Mouse (Mus musculus) frontal cortex, postnatal 14 days (tissue): ENCODE measurements around the gene Zfp316.
A peak's percentile ranks its signal among the peaks of the same experiment; 100 is the strongest.

Experiments
- DNase-seq, 2 experiments: peaks; one replicate each; pipeline ENCODE4 v3.0.0; 2022; ENCODE audit warnings: low spot score in 2 of 2

Gene Zfp316

DNA sequence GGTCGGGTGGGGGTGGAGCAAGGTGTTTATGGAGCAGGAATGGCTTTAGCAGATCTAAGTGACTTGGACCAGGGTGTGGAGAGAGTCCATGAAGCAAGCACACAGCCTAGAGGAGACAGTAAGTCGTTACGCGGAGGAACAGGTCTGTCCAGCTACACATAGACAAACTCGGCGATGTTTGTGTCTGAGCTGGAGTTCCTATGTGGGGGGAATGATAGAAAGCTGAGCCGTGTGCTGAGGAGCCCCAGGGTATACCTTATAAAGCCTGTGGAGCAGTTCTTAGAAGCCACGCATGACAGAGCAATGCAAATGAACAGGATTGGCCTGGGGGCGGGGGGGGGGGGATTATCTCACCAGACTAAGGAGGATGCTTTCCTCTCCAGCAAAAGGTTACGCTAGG is 9.4 kb upstream of the Zfp316 start:
- no peak for DNase-seq

DNA sequence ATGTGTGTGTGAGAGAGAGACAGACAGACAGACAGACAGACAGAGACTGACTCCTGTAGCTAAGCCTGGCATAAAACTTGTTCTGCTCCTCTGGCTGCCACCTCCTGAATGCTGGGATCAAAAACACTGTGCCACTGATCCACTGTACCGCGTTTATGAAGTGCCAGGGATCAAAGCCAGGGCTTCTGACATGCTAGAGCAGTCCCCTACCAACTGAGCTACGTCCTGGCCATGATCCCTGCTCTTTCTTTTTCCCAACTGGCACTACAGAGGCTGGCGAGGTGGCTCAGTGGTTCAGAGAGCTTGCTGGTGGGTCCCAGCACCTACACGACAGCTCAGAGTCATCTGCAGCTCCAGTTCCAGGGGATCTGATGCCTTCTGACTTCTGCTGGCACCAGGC is 5.9 kb upstream of the Zfp316 start:
- DNase-seq = no peak

- DNase-seq = no peak
Observed at GRCm38 (mm10) chr5:143272540-143273330, 2.9 kb upstream of the Zfp316 start.

GRCm38 (mm10) chr5:143272108-143272507 is 2.3 kb upstream of the Zfp316 start:
- DNase-seq = no peak

- DNase-seq = no peak
Observed at GRCm38 (mm10) chr5:143271642-143272041, 1.8 kb upstream of the Zfp316 start.

DNA sequence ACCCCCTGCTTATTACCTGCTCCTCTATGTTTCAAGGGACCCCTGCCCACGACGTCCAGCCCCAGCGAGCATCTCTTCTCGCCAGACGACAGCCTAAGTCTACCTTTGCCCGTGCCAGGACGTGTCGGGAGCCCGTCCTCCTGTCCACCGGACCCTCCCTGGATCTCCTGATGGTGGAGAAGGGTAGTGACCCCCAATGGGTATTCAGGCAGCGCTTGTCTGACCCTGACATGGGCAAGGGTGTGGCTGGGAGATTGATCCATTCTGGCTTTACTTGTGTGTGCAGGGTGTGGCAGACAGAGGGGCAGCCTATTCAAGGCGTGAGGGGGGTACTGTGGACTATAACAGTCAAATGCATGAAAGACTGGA is 313 bp upstream of the Zfp316 start:
- DNase-seq = no peak

- DNase-seq = no peak
Observed at GRCm38 (mm10) chr5:143268985-143269362, 848 bp downstream of the Zfp316 start.

GRCm38 (mm10) chr5:143266794-143267193 is 3.0 kb downstream of the Zfp316 start:
- DNase-seq = no peak

- DNase-seq = no peak
Observed at GRCm38 (mm10) chr5:143265409-143265808, 4.4 kb downstream of the Zfp316 start.

DNA sequence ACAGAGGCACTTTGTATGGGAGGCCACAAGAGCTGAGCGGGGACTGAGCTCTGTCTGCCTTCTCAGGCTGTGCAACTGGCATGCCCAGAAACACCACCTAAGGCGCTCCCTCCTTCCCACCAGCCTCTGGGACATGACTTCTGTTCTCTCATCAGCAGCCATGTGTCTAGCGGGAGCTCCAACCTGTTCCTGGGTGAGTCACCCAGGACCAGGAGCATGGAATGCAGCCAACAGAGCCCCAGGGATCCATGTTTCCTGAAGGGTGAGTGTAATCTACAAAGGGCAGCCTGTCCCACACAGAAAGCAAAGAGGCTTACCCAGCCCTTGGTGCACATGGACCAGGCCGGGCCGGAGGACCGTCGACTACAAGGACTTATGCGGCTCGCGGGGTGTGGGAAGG is 5.1 kb downstream of the Zfp316 start:
- DNase-seq = no peak

DNA sequence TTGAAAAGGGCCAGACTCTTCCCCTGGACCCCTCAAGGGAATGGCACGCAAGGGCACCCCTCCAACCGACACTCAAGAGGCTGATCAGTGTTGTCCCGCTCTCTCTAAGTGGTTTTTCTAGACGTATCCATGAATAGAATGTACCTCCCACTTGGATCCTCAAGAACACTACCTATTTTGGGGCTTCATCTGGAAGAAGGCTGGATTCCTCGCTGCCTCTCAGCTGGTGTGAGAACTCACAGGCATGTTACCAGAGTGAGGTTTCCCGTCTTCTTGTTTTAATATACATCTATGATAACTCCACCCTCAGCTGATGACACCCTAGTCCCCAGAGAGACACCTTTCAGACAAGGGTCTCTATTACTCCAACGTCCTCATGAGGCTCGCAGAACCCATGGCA is 8.2 kb downstream of the Zfp316 start:
- no peak for DNase-seq

- no peak for DNase-seq
Observed at GRCm38 (mm10) chr5:143255802-143256201, 14.0 kb downstream of the Zfp316 start.

GRCm38 (mm10) chr5:143255131-143255519 is 14.7 kb downstream of the Zfp316 start:
- no peak for DNase-seq

- DNase-seq = no peak
Observed at GRCm38 (mm10) chr5:143254487-143255130, 15.2 kb downstream of the Zfp316 start.

DNA sequence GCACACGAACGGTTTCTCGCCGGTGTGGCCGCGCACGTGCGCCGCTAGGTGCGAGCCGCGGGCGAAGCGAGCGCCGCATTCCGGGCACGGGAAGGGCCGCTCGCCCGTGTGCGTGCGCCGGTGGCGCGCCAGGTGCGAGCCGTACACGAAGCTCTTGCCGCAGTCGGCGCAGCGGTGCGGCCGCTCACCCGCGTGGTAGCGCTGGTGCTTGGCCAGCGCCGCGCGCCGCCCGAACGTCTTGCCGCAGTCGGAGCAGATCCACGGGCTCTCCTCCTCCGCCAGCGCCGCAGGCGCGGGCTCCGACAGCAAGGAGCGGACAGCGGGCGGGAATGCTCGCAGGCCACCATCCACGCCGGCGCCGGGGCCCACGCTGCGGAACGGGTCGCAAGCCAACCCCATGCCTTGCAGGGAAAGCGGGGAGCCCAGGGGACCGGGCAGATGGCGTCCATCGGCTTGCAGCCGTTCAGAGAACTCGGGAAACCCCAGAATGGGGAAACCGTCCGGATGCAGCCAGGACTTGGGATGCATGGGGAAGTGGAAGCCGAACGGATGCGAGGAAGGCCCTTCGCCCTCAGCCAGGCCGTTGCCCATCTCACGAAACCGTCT is 15.8 kb downstream of the Zfp316 start:
- no peak for DNase-seq

DNA sequence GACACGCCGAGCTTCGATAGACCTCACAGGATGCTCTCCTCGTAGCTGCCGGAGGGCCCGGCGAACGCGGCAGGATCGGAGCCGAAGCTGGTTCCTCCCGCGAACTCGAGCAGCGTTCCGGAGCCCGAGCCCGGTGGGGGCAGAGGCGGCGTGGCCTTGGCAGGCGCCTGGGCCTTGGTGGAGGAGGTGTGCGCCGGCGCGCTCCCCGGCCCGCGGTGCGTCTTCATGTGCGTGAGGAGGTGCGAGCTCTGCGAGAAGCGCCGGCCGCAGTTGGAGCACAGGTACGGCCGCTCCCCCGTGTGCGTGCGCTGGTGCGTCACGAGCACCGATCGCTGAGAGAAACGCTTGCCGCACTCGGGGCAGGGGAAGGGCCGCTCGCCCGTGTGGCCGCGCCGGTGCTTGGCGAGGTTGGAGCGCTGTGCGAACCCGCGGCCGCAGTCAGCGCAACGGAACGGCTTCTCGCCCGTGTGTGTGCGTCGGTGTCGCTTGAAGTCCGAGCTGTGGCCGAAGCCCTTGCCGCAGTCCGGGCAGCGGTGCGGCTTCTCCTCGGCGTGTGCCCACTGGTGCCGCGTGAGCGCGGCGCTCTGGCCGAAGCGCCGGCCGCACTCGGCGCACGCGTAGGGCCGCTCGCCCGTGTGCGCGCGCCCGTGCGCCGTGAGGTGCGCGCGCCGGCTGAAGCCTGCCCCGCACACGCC is 16.5 kb downstream of the Zfp316 start:
- no peak for DNase-seq

DNA sequence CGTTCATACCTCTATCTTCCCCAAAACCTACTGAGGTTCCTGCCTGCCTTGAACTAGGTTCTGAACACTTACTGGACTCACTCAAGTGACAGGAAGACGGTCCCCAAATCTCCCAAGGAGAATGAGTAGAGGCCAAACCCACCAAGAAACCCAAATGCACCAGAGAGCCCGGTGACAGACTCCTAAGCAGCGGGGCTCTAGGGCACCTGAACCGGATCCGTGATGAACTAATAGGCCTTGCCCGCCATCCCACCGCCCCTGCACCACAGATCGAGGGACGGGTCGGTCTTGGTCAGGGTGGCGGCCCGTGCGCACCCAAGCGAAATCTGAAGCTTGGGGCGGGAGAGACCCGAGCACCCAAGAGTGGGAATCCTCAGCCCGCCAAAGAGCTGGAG is 17.0 kb downstream of the Zfp316 start:
- peak in 1 of 2 experiments; percentile 8 for DNase-seq

- no peak for DNase-seq
Observed at GRCm38 (mm10) chr5:143252039-143252438, 17.8 kb downstream of the Zfp316 start.

GRCm38 (mm10) chr5:143244926-143245325 is 24.9 kb downstream of the Zfp316 start:
- no peak for DNase-seq

- no peak for DNase-seq
Observed at GRCm38 (mm10) chr5:143236036-143236435, 33.8 kb downstream of the Zfp316 start.

- peak; percentile 91 to 92 for DNase-seq
Observed at GRCm38 (mm10) chr5:143235028-143235693, 34.7 kb downstream of the Zfp316 start, which contains the start of gene Zfp12. Zfp12 (plus strand) TSS chr5:143235163.

GRCm38 (mm10) chr5:143226790-143227189 is 43.0 kb downstream of the Zfp316 start, which contains the start of gene Spdye4a:
Spdye4a (minus strand) TSS chr5:143226890.
- no peak for DNase-seq
